Mouse (Mus musculus) neural tube, embryonic 14.5 days (tissue): ENCODE data around the gene Pdss2. TPM values are rescaled to one million over a fixed set of nuclear protein-coding genes. Genes with fewer than 3 reads are reported as not detected.
"Not testable (repeated sequence)": the region's sequence is repeated elsewhere in the genome, so short reads cannot be mapped to it uniquely, and the experiment has no call there.

Experiments used
- ATAC-seq: fragments of 200-750 bp; cut with Nextera tagmentation; 2 replicates; pipeline ENCODE4 v1.8.0; 2017; ENCODE audit warnings: low read depth, mild to moderate bottlenecking, moderate TSS enrichment, moderate library complexity
- H3K27ac ChIP-seq: fragments of 300-500 bp; sonication (generic); 2 replicates; pipeline ENCODE4 v1.5.1; 2014; ENCODE audit warnings: low read depth, mild to moderate bottlenecking, control low read depth, low read length, moderate library complexity, mixed read lengths
- H3K27me3 ChIP-seq: fragments of 300-500 bp; sonication (generic); 2 replicates; pipeline ENCODE4 v1.6.1; 2014; ENCODE audit warnings: low read length; ENCODE audit not compliant: control insufficient read depth, insufficient read depth
- H3K36me3 ChIP-seq: fragments of 300-500 bp; sonication (generic); 2 replicates; pipeline ENCODE4 v1.6.1; 2014; ENCODE audit warnings: low read length, mixed read lengths; ENCODE audit not compliant: control insufficient read depth, insufficient read depth
- H3K4me1 ChIP-seq: fragments of 300-500 bp; sonication (generic); 2 replicates; pipeline ENCODE4 v1.6.1; 2014; ENCODE audit warnings: low read length; ENCODE audit not compliant: control insufficient read depth, insufficient read depth
- H3K4me2 ChIP-seq: fragments of 300-500 bp; sonication (generic); 2 replicates; pipeline ENCODE4 v1.6.1; 2014; ENCODE audit warnings: mild to moderate bottlenecking, low read depth, low read length, control low read depth
- H3K4me3 ChIP-seq: fragments of 300-500 bp; sonication (generic); 2 replicates; pipeline ENCODE4 v1.5.1; 2014; ENCODE audit warnings: low read depth, low read length, control low read depth, mixed read lengths
- H3K9ac ChIP-seq: fragments of 300-500 bp; sonication (generic); replicated peaks from 2 replicates; pipeline ENCODE4 v1.6.1; 2014; ENCODE audit warnings: low read depth, mild to moderate bottlenecking, control low read depth, low read length, mixed read lengths
- H3K9me3 ChIP-seq: fragments of 300-500 bp; sonication (generic); 2 replicates; pipeline ENCODE4 v1.6.1; 2016; ENCODE audit warnings: low read length; ENCODE audit not compliant: control insufficient read depth
- WGBS: fragments of 180-500 bp; shearing (Covaris S2); extraction: QIAGEN DNeasy Blood & Tissue Kit; methylation state at CpG from one replicate; pipeline ENCODE4 v1.1.7; 2014; 5-methylcytosine and 5-hydroxymethylcytosine counted together
- polyA plus RNA-seq: library from polyadenylated mRNA; unstranded; fragments of >200 nt; fragmentation: Nextera tagmentation; extraction: Ambion mirVana; gene quantifications from 2 replicates; pipeline ENCODE4 v1.2.1, GENCODE M21; 2014

Pdss2 gene
- polyA plus RNA-seq, 1 experiment from 2014 or later = 17.3 TPM

- not testable (repeated sequence) for H3K36me3 ChIP-seq, H3K4me2 ChIP-seq, H3K4me3 ChIP-seq, ATAC-seq, H3K9ac ChIP-seq, H3K9me3 ChIP-seq, H3K4me1 ChIP-seq, H3K27me3 ChIP-seq, H3K27ac ChIP-seq
- no CpG with 5 or more reads among the region's 1 CpGs for WGBS
These were observed 35.7 kb downstream of the Pdss2 start for GRCm38 (mm10) chr10:43256965-43257364.

- H3K9me3 ChIP-seq, H3K27me3 ChIP-seq, ATAC-seq, H3K9ac ChIP-seq, H3K4me3 ChIP-seq, H3K27ac ChIP-seq, H3K4me2 ChIP-seq, H3K36me3 ChIP-seq, H3K4me1 ChIP-seq: not testable (repeated sequence)
- WGBS = 95% methylated on average over 8 of the region's 8 CpGs
These were observed 36.2 kb downstream of the Pdss2 start for GRCm38 (mm10) chr10:43257500-43257899.

- H3K9ac ChIP-seq = no peak overlapping the region
- 81% methylated on average over 2 of the region's 2 CpGs for WGBS
These were observed 50.0 kb downstream of the Pdss2 start for GRCm38 (mm10) chr10:43271318-43271717.

GRCm38 (mm10) chr10:43272381-43272780 lies 51.1 kb downstream of the Pdss2 start:
- Histone ChIP-seq H3K36me3 (no peaks in the 10 kb centered on the region), H3K4me3 (no peak overlapping the region), H3K4me2 (no peak overlapping the region), H3K9ac (no peak overlapping the region), H3K9me3 (no peaks in the 10 kb centered on the region), H3K4me1 (0 out of 2 replicates have a peak, but pooled peaks cover 3% of the 10 kb centered on the region), H3K27ac (no peak overlapping the region), H3K27me3 (no peaks in the 10 kb centered on the region)
- 39% methylated on average over 4 of the region's 4 CpGs for WGBS
- ATAC-seq = no peak

More at GRCm38 (mm10) chr10:43271318-43271717, 50.0 kb downstream of the Pdss2 start:
- Histone ChIP-seq H3K4me2 (no peak overlapping the region), H3K9me3 (no peaks in the 10 kb centered on the region), H3K27me3 (no peaks in the 10 kb centered on the region), H3K4me1 (0 out of 2 replicates have a peak, but pooled peaks cover 3% of the 10 kb centered on the region), H3K4me3 (no peak overlapping the region), H3K27ac (no peak overlapping the region), H3K36me3 (no peaks in the 10 kb centered on the region)
- no peak for ATAC-seq

GRCm38 (mm10) chr10:43273057-43273456 lies 51.8 kb downstream of the Pdss2 start:
- Histone ChIP-seq H3K27ac (no peak overlapping the region), H3K9ac (no peak overlapping the region), H3K27me3 (no peaks in the 10 kb centered on the region), H3K36me3 (no peaks in the 10 kb centered on the region), H3K4me1 (0 out of 2 replicates have a peak, but pooled peaks cover 3% of the 10 kb centered on the region), H3K9me3 (no peaks in the 10 kb centered on the region), H3K4me2 (no peak overlapping the region), H3K4me3 (no peak overlapping the region)
- ATAC-seq = no peak
- WGBS = 70% methylated on average over 3 of the region's 3 CpGs

- no peak for ATAC-seq
- Histone ChIP-seq H3K27ac (no peak overlapping the region), H3K27me3 (no peaks in the 10 kb centered on the region), H3K4me2 (no peak overlapping the region), H3K4me3 (no peak overlapping the region), H3K4me1 (0 out of 2 replicates have a peak, but pooled peaks cover 3% of the 10 kb centered on the region), H3K9me3 (no peaks in the 10 kb centered on the region), H3K36me3 (no peaks in the 10 kb centered on the region), H3K9ac (no peak overlapping the region)
- WGBS = 66% methylated on average over 5 of the region's 5 CpGs
These were observed 54.2 kb downstream of the Pdss2 start for GRCm38 (mm10) chr10:43275446-43275845.

GRCm38 (mm10) chr10:43276116-43276659 lies 54.9 kb downstream of the Pdss2 start:
- ATAC-seq = peak; percentile 78; the same call in 1 of the 2 replicates
- Histone ChIP-seq H3K4me2 (no peak overlapping the region), H3K4me3 (no peak overlapping the region), H3K4me1 (0 out of 2 replicates have a peak, but pooled peaks cover 3% of the 10 kb centered on the region), H3K9me3 (no peaks in the 10 kb centered on the region), H3K27ac (no peak overlapping the region), H3K9ac (no peak overlapping the region), H3K36me3 (no peaks in the 10 kb centered on the region), H3K27me3 (no peaks in the 10 kb centered on the region)
- WGBS = 13% methylated on average over 1 of the region's 1 CpGs

- H3K4me1 ChIP-seq = 0 out of 2 replicates have a peak, but pooled peaks cover 3% of the 10 kb centered on the region
- H3K9ac ChIP-seq = no peak overlapping the region
- H3K27ac ChIP-seq = no peak overlapping the region
- no peaks in the 10 kb centered on the region for H3K36me3 ChIP-seq
- 54% methylated on average over 8 of the region's 8 CpGs for WGBS
- no peaks in the 10 kb centered on the region for H3K9me3 ChIP-seq
- ATAC-seq = 0 out of 2 replicates have a peak, but pooled peaks have one; percentile 9
- no peaks in the 10 kb centered on the region for H3K27me3 ChIP-seq
- H3K4me2 ChIP-seq = no peak overlapping the region
- H3K4me3 ChIP-seq = no peak overlapping the region
These were observed 56.2 kb downstream of the Pdss2 start for GRCm38 (mm10) chr10:43277266-43278145.
